Mouse (Mus musculus): ENCODE measurements at regions not wholly inside any gene's neighbourhood (a gene's known extent, or its start where the extent isn't known, plus 50 kb on each side); places are given as distances from the start of the nearest gene placed in this dataset.
"Not testable (repeated sequence)": the region's sequence is repeated elsewhere in the genome, so short reads cannot be mapped to it uniquely, and the experiment has no call there.

DNA sequence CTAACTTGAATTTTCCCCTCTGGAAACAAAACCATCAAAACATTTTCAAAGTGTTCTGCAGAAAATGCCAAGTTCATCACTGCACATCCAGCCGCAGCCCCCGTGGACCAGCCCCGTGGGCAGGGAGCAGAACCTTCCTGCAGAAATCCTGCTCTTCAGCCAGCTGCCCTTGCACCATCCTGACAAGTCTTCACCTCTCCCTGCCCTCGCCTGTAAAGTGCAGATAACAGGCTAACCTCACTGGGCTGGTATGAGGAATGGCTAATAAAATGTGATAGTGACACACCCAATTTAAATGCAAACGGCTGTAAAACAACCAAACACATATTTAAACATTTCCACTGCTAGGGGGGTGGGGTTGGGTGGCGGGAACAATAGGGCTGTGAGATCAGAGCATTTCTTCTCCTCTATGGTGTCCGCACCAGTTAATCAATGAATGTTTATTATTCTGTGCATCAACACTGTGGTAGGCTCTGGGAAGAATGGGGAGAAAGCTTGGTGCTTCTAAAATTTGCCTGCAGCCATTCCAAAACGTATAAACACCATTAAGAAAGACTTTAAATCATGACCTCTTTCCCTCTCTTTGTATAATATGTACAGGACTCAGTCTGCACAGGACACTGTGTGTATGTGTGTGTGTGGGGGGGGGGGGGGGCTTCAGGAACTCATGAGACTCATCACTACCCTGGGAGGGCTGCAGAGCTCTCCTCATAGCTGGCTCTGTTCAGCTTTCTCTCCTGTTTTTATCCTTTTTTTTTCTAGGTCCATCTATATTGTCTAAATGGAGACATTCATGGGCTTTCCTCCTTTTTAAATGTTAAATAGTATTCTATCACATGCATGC lies 215.1 kb upstream of the Klf3 start:
- DNase-seq (ENCODE audit: low spot score), result peak; percentile 17

GRCm38 (mm10) chr5:64588768-64589167 lies 214.4 kb upstream of the Klf3 start:
- not testable (repeated sequence) for H3K9me3 ChIP-seq; H3K36me3 ChIP-seq; H3K4me3 ChIP-seq; DNase-seq (ENCODE audit: low spot score); H3K27me3 ChIP-seq (ENCODE audit: insufficient read depth, poor library complexity, severe bottlenecking); H3K27ac ChIP-seq
- H3K4me1 ChIP-seq (replicated peaks), result peaks cover 17% of the 10 kb centered on the region
- WGBS, result 98% methylated on average over 8 of the region's 8 CpGs

More for the DNA sequence above, 215.1 kb upstream of the Klf3 start:
- peaks cover 17% of the 10 kb centered on the region for H3K4me1 ChIP-seq (replicated peaks)
- H3K4me3 ChIP-seq, result no peak overlapping the region
- peak overlapping the region; percentile 72 for H3K27ac ChIP-seq
- H3K36me3 ChIP-seq, result no peaks in the 10 kb centered on the region
- H3K9me3 ChIP-seq, result no peaks in the 10 kb centered on the region
- 49% methylated on average over 8 of the region's 8 CpGs for WGBS
- no peaks in the 10 kb centered on the region for H3K27me3 ChIP-seq (ENCODE audit: insufficient read depth, poor library complexity, severe bottlenecking)

- no peak overlapping the region for H3K4me3 ChIP-seq
- H3K36me3 ChIP-seq, result no peaks in the 10 kb centered on the region
- peaks cover 29% of the 10 kb centered on the region for H3K4me1 ChIP-seq (replicated peaks)
- H3K27ac ChIP-seq, result no peak overlapping the region
- no peaks in the 10 kb centered on the region for H3K9me3 ChIP-seq
- DNase-seq (ENCODE audit: low spot score), result no peak
- WGBS, result 92% methylated on average over 5 of the region's 5 CpGs
- H3K27me3 ChIP-seq (ENCODE audit: insufficient read depth, poor library complexity, severe bottlenecking), result no peaks in the 10 kb centered on the region
Measured at GRCm38 (mm10) chr5:64590036-64590435, 213.2 kb upstream of the Klf3 start.

DNA sequence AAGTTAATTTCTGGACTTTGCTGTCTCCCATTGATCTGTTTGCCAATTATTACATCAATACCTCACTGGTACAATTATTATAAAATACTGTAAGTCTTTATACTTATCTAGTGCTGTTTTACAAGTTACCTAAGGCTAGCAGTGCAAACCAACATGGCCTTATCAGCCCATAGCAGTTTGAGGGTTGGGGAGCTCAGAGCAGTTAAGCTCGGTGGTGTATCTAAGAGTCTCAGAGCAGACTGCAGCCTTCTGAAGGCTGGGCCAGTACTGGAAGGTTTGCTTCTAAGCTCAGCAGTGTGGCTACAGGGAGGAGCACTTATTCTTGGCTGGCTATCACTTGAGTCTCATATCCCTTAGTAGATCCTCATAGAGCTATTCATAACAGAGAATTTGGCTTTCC lies 212.4 kb upstream of the Klf3 start:
- H3K27me3 ChIP-seq (ENCODE audit: insufficient read depth, poor library complexity, severe bottlenecking), result no peaks in the 10 kb centered on the region
- WGBS, result 94% methylated on average over 1 of the region's 1 CpGs
- no peak overlapping the region for H3K4me3 ChIP-seq
- DNase-seq (ENCODE audit: low spot score), result no peak
- no peaks in the 10 kb centered on the region for H3K9me3 ChIP-seq
- H3K36me3 ChIP-seq, result no peaks in the 10 kb centered on the region
- no peak overlapping the region for H3K27ac ChIP-seq
- peaks cover 31% of the 10 kb centered on the region for H3K4me1 ChIP-seq (replicated peaks)

GRCm38 (mm10) chr5:64591792-64592191 lies 211.4 kb upstream of the Klf3 start:
- DNase-seq (ENCODE audit: low spot score), result no peak
- H3K9me3 ChIP-seq, result no peaks in the 10 kb centered on the region
- no peak overlapping the region for H3K27ac ChIP-seq
- WGBS, result 93% methylated on average over 2 of the region's 2 CpGs
- H3K4me3 ChIP-seq, result no peak overlapping the region
- H3K4me1 ChIP-seq (replicated peaks), result peaks cover 38% of the 10 kb centered on the region
- no peaks in the 10 kb centered on the region for H3K36me3 ChIP-seq
- no peaks in the 10 kb centered on the region for H3K27me3 ChIP-seq (ENCODE audit: insufficient read depth, poor library complexity, severe bottlenecking)

DNA sequence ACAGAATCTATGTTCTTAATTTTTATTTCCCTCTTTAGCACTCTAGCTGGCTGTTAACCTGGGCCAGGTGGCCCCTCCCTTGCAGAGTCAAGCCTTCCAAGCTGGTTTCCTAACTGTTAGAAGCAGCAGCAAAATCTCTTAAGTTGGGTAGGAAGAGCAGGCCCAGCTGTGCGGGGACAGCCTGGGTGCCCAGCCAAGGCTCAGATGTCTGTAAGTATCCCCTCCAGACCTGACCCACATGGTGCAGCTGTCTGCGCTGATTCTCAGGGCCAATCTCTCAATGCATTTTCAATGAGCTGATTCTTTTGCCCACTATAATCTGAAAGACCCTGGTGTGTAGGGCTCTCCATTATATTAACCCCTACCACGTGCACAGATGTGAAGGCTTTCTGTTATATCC lies 208.0 kb upstream of the Klf3 start:
- 72% methylated on average over 3 of the region's 3 CpGs for WGBS
- no peak for DNase-seq (ENCODE audit: low spot score)
- no peaks in the 10 kb centered on the region for H3K27me3 ChIP-seq (ENCODE audit: insufficient read depth, poor library complexity, severe bottlenecking)
- H3K36me3 ChIP-seq, result no peaks in the 10 kb centered on the region
- H3K4me3 ChIP-seq, result no peak overlapping the region
- H3K9me3 ChIP-seq, result no peaks in the 10 kb centered on the region
- peaks cover 53% of the 10 kb centered on the region for H3K4me1 ChIP-seq (replicated peaks)
- H3K27ac ChIP-seq, result peak overlapping the region; percentile 24

GRCm38 (mm10) chr5:64595751-64596344 lies 207.3 kb upstream of the Klf3 start:
- H3K4me1 ChIP-seq (replicated peaks), result peaks cover 59% of the 10 kb centered on the region

GRCm38 (mm10) chr5:64597021-64597420 lies 206.2 kb upstream of the Klf3 start:
- Histone ChIP-seq H3K4me3 (no peak overlapping the region), H3K27me3 (ENCODE audit: insufficient read depth, poor library complexity, severe bottlenecking) (no peaks in the 10 kb centered on the region), H3K36me3 (no peaks in the 10 kb centered on the region), H3K4me1 (replicated peaks) (peaks cover 71% of the 10 kb centered on the region), H3K9me3 (no peaks in the 10 kb centered on the region), H3K27ac (peak overlapping the region; percentile 35)
- DNase-seq (ENCODE audit: low spot score), result no peak
- WGBS, result 61% methylated on average over 7 of the region's 7 CpGs

More at GRCm38 (mm10) chr5:64595751-64596344, 207.3 kb upstream of the Klf3 start:
- 65% methylated on average over 17 of the region's 17 CpGs for WGBS
- Histone ChIP-seq H3K36me3 (no peaks in the 10 kb centered on the region), H3K27me3 (ENCODE audit: insufficient read depth, poor library complexity, severe bottlenecking) (no peaks in the 10 kb centered on the region), H3K9me3 (no peaks in the 10 kb centered on the region), H3K4me3 (no peak overlapping the region), H3K27ac (peak overlapping the region; percentile 64)
- DNase-seq (ENCODE audit: low spot score), result no peak

DNA sequence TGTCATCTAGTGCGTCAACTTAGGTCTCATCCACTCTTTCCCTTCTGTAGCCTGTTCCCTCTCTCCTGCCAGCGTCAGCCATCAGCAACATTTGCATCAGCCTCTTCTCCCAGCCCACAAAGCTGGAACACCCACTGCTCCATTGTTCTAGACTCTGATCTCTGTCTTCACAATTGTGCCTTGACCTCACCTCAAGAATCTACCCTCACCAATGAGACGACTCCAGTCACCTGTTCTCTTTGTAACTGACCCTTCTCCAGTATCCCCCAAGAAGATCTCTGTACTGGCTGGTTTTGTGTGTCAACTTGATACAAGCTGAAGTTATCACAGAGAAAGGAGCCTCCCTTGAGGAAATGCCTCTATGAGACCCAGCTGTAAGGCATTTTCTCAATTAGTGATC lies 205.7 kb upstream of the Klf3 start:
- H3K4me3 ChIP-seq, result no peak overlapping the region
- H3K4me1 ChIP-seq (replicated peaks), result peaks cover 75% of the 10 kb centered on the region
- no peaks in the 10 kb centered on the region for H3K9me3 ChIP-seq
- peak overlapping the region; percentile 35; the same call in 1 of the 2 replicates for H3K27ac ChIP-seq
- DNase-seq (ENCODE audit: low spot score), result no peak
- H3K27me3 ChIP-seq (ENCODE audit: insufficient read depth, poor library complexity, severe bottlenecking), result no peaks in the 10 kb centered on the region
- 55% methylated on average over 3 of the region's 3 CpGs for WGBS
- no peaks in the 10 kb centered on the region for H3K36me3 ChIP-seq

DNA sequence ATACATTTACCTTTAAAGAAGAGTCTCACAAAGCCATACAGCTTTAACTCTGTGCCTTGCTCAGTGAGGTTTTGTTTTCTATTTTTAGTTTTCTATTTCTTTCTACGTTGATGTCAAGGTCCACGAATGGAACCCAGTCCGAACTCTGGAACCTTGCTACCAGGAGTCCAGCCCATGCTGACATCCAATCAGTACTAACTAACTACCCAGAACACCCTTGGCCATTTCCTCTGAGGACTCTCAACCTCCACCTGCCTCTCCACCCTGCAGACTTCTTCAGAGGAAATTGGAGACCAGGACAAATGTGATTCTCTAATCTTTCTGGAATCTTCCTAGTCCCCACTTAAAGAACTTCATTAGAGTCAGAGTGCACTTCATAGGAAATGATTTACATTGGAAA lies 204.6 kb upstream of the Klf3 start:
- Histone ChIP-seq H3K4me3 (no peak overlapping the region), H3K4me1 (replicated peaks) (peaks cover 82% of the 10 kb centered on the region), H3K27me3 (ENCODE audit: insufficient read depth, poor library complexity, severe bottlenecking) (no peaks in the 10 kb centered on the region), H3K27ac (no peak overlapping the region), H3K36me3 (no peaks in the 10 kb centered on the region), H3K9me3 (no peaks in the 10 kb centered on the region)
- WGBS, result 91% methylated on average over 3 of the region's 3 CpGs
- no peak for DNase-seq (ENCODE audit: low spot score)

DNA sequence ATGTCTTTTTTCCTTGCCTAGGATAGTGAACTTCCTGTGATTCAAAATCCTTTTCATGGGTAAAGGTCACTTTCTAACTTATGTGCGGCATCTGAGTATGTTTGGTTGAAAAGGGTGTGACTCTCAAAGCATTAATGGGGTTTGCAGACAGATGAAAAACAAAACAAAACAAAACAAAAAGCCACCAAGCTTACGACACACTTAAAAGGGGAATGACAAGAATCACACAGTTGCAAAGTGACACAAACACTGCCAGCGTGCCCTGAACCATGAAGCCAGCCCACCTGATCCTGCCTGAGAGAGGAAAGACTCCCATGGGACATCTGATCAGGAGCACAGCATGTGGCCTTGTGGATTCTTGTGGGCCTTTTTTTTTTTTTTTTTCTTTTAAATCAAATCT lies 204.2 kb upstream of the Klf3 start:
- DNase-seq (ENCODE audit: low spot score), result no peak
- no peak overlapping the region for H3K27ac ChIP-seq

DNA sequence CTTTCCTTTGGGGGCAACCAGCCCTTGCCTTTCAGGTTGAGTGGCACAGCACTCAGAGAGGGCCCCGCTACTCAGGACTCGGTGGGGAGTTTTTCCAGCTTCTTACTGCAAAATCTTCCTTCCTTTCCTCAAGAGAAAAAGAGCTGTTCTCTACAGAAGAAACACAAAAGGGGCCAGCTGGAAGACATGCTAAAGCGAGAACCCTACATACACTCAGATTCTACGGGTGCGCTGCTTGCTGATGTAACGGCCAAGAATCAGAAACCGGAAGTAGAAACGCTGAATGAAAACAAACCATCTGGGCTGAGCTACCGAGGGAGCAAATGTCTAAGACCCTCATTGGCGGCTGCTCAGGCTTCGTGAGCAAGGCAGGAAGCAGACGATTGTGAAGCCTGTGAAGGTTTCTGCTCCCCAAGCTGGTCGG lies 203.3 kb upstream of the Klf3 start:
- peaks cover 72% of the 10 kb centered on the region for H3K4me1 ChIP-seq (replicated peaks)
- H3K27me3 ChIP-seq (ENCODE audit: insufficient read depth, poor library complexity, severe bottlenecking), result no peaks in the 10 kb centered on the region
- H3K36me3 ChIP-seq, result no peaks in the 10 kb centered on the region
- peak; percentile 30 for DNase-seq (ENCODE audit: low spot score)
- H3K4me3 ChIP-seq, result 0 out of 2 replicates have a peak overlapping the region, but pooled peaks have one; percentile 3
- no peaks in the 10 kb centered on the region for H3K9me3 ChIP-seq
- WGBS, result 57% methylated on average over 13 of the region's 13 CpGs
- peak overlapping the region; percentile 76 for H3K27ac ChIP-seq

More for the DNA sequence above, 204.2 kb upstream of the Klf3 start:
- H3K36me3 ChIP-seq, result no peaks in the 10 kb centered on the region
- H3K4me1 ChIP-seq (replicated peaks), result peaks cover 79% of the 10 kb centered on the region
- no peaks in the 10 kb centered on the region for H3K27me3 ChIP-seq (ENCODE audit: insufficient read depth, poor library complexity, severe bottlenecking)
- H3K4me3 ChIP-seq, result no peak overlapping the region
- 66% methylated on average over 3 of the region's 3 CpGs for WGBS
- no peaks in the 10 kb centered on the region for H3K9me3 ChIP-seq

- no peaks in the 10 kb centered on the region for H3K9me3 ChIP-seq
- peak overlapping the region; percentile 76 for H3K27ac ChIP-seq
- H3K36me3 ChIP-seq, result no peaks in the 10 kb centered on the region
- H3K4me1 ChIP-seq (replicated peaks), result peaks cover 66% of the 10 kb centered on the region
- H3K27me3 ChIP-seq (ENCODE audit: insufficient read depth, poor library complexity, severe bottlenecking), result no peaks in the 10 kb centered on the region
- no peak for DNase-seq (ENCODE audit: low spot score)
- no peak overlapping the region for H3K4me3 ChIP-seq
- WGBS, result 61% methylated on average over 7 of the region's 7 CpGs
Measured at GRCm38 (mm10) chr5:64600392-64600791, 202.8 kb upstream of the Klf3 start.

All from hindbrain, embryonic 10.5 days (tissue).